Mouse (Mus musculus): ENCODE measurements around the gene Lpgat1.

The Lpgat1 gene

GRCm38 (mm10) chr1:191805788-191806187 lies 88.2 kb downstream of the Lpgat1 start:
- no peak for DNase-seq (ENCODE audit: low spot score in 2 of 2)

GRCm38 (mm10) chr1:191806740-191807139 lies 89.1 kb downstream of the Lpgat1 start:
- DNase-seq (ENCODE audit: low spot score in 2 of 2) = no peak

- DNase-seq (ENCODE audit: low spot score in 2 of 2) = no peak
These were observed 90.3 kb downstream of the Lpgat1 start for GRCm38 (mm10) chr1:191807979-191808378.

GRCm38 (mm10) chr1:191808688-191809223 lies 91.1 kb downstream of the Lpgat1 start:
- peak; percentile 68 to 92 for DNase-seq (ENCODE audit: low spot score in 2 of 2)

- no peak for DNase-seq (ENCODE audit: low spot score in 2 of 2)
These were observed 94.1 kb downstream of the Lpgat1 start for GRCm38 (mm10) chr1:191811774-191812173.

GRCm38 (mm10) chr1:191812949-191813691 lies 95.5 kb downstream of the Lpgat1 start:
- no peak for DNase-seq (ENCODE audit: low spot score in 2 of 2)

GRCm38 (mm10) chr1:191814240-191814639 lies 96.6 kb downstream of the Lpgat1 start:
- DNase-seq (ENCODE audit: low spot score in 2 of 2) = no peak

GRCm38 (mm10) chr1:191814935-191815334 lies 97.3 kb downstream of the Lpgat1 start:
- no peak for DNase-seq (ENCODE audit: low spot score in 2 of 2)

- DNase-seq (ENCODE audit: low spot score in 2 of 2) = peak in 1 of 2 experiments; percentile 18
These were observed 99.0 kb downstream of the Lpgat1 start for GRCm38 (mm10) chr1:191816596-191816995.

GRCm38 (mm10) chr1:191817418-191818144 lies 99.9 kb downstream of the Lpgat1 start:
- peak; percentile 89 for DNase-seq (ENCODE audit: low spot score in 2 of 2)

GRCm38 (mm10) chr1:191818145-191818631 lies 100.6 kb downstream of the Lpgat1 start:
- no peak for DNase-seq (ENCODE audit: low spot score in 2 of 2)

GRCm38 (mm10) chr1:191819026-191819425 lies 101.4 kb downstream of the Lpgat1 start:
- no peak for DNase-seq (ENCODE audit: low spot score in 2 of 2)

GRCm38 (mm10) chr1:191820951-191821325 lies 103.3 kb downstream of the Lpgat1 start:
- no peak for DNase-seq (ENCODE audit: low spot score in 2 of 2)

- DNase-seq (ENCODE audit: low spot score in 2 of 2) = peak; percentile 85 to 93
These were observed 103.9 kb downstream of the Lpgat1 start, which contains the start of gene Nek2 for GRCm38 (mm10) chr1:191821326-191822091. Gene Nek2, plus strand, starts transcription at chr1:191821444.

GRCm38 (mm10) chr1:191829124-191829523 lies 111.5 kb downstream of the Lpgat1 start:
- no peak for DNase-seq (ENCODE audit: low spot score in 2 of 2)

GRCm38 (mm10) chr1:191833396-191833795 lies 115.8 kb downstream of the Lpgat1 start:
- DNase-seq (ENCODE audit: low spot score in 2 of 2) = no peak

Data from cerebellum, postnatal 4 days (tissue).